Mouse (Mus musculus) urinary bladder, postnatal 14 days (tissue): ENCODE results near the gene Atp8a2.

Experiments
- DNase-seq: peaks from one replicate; pipeline ENCODE4 v3.0.0; 2021; ENCODE audit warnings: low spot score

Gene Atp8a2

GRCm38 (mm10) chr14:60152373-60152772 is 44.6 kb downstream of the Atp8a2 start:
- peak; percentile 12 for DNase-seq

- DNase-seq: no peak
These were observed 48.1 kb downstream of the Atp8a2 start for GRCm38 (mm10) chr14:60148893-60149292.

- DNase-seq: no peak
These were observed 53.7 kb downstream of the Atp8a2 start for GRCm38 (mm10) chr14:60143234-60143633.

- no peak for DNase-seq
These were observed 58.6 kb downstream of the Atp8a2 start for GRCm38 (mm10) chr14:60138339-60138738.

- DNase-seq: no peak
These were observed 59.2 kb downstream of the Atp8a2 start for GRCm38 (mm10) chr14:60137812-60138211.

GRCm38 (mm10) chr14:60135801-60136200 is 61.2 kb downstream of the Atp8a2 start:
- DNase-seq: no peak

- DNase-seq: no peak
These were observed 62.3 kb downstream of the Atp8a2 start for GRCm38 (mm10) chr14:60134720-60135119.

GRCm38 (mm10) chr14:60131196-60131876 is 65.6 kb downstream of the Atp8a2 start:
- no peak for DNase-seq

- DNase-seq: no peak
These were observed 67.4 kb downstream of the Atp8a2 start for GRCm38 (mm10) chr14:60129564-60129963.

GRCm38 (mm10) chr14:60125202-60125601 is 71.8 kb downstream of the Atp8a2 start:
- no peak for DNase-seq

- no peak for DNase-seq
These were observed 75.4 kb downstream of the Atp8a2 start for GRCm38 (mm10) chr14:60121572-60121971.

GRCm38 (mm10) chr14:60117792-60118585 is 79.0 kb downstream of the Atp8a2 start:
- DNase-seq: no peak

GRCm38 (mm10) chr14:60086808-60087725 is 109.9 kb downstream of the Atp8a2 start:
- DNase-seq: peak; percentile 56

GRCm38 (mm10) chr14:60086254-60086807 is 110.6 kb downstream of the Atp8a2 start:
- DNase-seq: no peak

- no peak for DNase-seq
These were observed 114.2 kb downstream of the Atp8a2 start for GRCm38 (mm10) chr14:60082771-60083170.

GRCm38 (mm10) chr14:60072496-60072895 is 124.5 kb downstream of the Atp8a2 start:
- DNase-seq: no peak

- no peak for DNase-seq
These were observed 131.8 kb downstream of the Atp8a2 start for GRCm38 (mm10) chr14:60065186-60065585.

GRCm38 (mm10) chr14:60061023-60061422 is 136.0 kb downstream of the Atp8a2 start:
- no peak for DNase-seq

GRCm38 (mm10) chr14:60058867-60059266 is 138.1 kb downstream of the Atp8a2 start:
- DNase-seq: no peak

- no peak for DNase-seq
These were observed 141.7 kb downstream of the Atp8a2 start for GRCm38 (mm10) chr14:60055231-60055630.

- DNase-seq: no peak
These were observed 166.3 kb downstream of the Atp8a2 start for GRCm38 (mm10) chr14:60030666-60031065.

GRCm38 (mm10) chr14:60027139-60027538 is 169.8 kb downstream of the Atp8a2 start:
- DNase-seq: no peak
